Mouse (Mus musculus): ENCODE data around the gene Rbfox1. TPM values are rescaled to one million over a fixed set of nuclear protein-coding genes. Genes with fewer than 3 reads are reported as not detected.
A peak's percentile ranks its signal among the peaks of the same experiment; 100 is the strongest.

Gene Rbfox1
- total RNA-seq, 2 experiments from 2014 or later: 342 to 356 TPM

DNA sequence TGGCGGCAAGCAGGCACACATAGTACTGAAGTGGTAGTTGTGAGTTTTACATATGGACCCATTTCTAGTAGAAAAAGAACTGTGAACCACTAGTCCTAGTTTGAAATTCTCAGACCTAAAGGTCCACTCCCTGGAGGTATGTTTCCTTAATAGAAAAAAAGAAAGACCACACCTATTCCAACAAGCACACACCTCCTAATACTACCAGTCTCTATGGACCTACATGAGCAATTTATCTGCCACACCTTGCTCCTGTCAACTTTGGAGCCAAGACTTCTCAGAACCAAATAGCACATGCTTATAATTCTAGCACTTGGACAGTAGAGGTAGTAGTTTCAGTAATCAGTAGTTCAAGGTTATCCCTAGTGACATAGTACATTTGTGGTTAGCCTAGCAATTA is 700.0 kb downstream of the Rbfox1 start:
- DNase-seq (ENCODE audit: low spot score in 2 of 2): no peak

DNA sequence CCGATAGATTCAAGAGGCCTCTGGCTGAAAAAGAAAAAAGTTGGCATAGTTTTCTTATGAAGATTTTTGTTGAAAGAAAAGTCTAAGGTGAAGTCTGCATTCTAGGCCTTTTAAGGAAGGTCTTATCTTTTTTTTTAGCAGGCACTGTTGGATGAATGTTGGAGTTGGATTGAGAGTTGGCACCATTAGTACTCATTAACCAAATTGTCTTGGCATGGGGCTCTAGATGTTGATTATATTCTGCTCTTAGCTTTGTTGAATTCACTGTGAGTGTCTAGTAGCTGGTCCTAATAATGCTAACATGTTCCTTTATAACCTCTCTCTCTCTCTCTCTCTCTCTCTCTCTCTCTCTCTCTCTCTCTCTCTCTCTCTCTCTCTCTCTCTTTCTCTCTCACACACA is 731.4 kb downstream of the Rbfox1 start:
- peak in 1 of 2 experiments; percentile 48 for DNase-seq (ENCODE audit: low spot score in 2 of 2)

DNA sequence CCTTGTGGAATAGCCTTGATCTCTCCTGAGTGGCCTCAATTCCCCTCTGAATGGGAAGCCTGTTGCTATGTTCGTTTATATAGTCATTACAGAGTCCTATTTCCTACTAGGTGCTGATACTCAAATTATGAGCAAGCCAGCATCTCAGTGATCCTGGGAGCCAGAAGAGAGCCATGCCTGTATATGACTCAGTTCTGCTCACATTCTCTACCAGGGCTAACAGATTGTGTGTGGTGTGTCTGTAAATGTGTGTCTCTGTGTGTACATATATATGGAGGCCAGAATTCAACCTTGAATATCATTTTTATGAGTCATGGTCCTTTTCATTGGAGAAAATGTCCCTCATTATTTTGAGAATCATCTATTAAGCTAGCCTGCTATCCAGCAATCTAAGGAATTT is 755.2 kb downstream of the Rbfox1 start:
- no peak for DNase-seq (ENCODE audit: low spot score in 2 of 2)

DNA sequence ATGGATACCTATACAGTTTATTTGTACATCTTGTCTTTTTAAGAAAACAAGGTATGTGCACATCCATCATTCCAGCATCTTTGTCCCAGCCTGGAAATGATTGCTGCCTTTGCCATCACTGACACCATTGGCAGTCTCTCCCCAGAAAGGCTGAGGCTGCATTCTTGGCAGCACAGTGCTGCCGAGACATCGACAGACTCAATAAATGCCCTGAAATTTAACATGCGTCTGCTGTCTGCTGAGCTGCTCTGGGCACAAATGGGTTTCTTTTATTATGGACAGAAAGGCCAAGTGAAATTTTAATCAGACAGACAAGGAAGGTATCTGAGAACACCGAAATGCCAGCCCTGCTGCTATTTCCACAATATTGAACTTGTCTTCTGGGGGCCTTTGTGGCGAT is 761.8 kb downstream of the Rbfox1 start:
- DNase-seq (ENCODE audit: low spot score in 2 of 2): peak in 1 of 2 experiments; percentile 15

DNA sequence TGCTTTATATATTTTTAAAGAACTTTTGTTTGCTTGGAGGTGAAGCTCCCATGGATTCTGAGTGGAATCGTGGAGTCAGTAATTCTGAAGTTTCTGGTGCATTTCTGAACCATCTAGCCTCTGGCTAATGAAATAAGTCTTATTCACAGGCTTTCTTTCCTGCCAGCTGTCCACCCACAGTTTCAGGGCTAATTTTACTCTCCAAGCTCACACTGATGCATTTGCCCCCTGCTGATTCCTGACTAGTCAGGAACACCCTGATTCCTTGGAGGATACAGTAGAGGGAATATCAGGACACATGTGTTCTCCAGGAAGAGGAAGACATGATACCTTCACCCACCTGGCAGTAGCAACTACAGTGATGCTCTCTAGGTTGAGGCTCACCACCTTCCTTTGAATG is 763.6 kb downstream of the Rbfox1 start:
- peak in 1 of 2 experiments; percentile 21 for DNase-seq (ENCODE audit: low spot score in 2 of 2)

DNA sequence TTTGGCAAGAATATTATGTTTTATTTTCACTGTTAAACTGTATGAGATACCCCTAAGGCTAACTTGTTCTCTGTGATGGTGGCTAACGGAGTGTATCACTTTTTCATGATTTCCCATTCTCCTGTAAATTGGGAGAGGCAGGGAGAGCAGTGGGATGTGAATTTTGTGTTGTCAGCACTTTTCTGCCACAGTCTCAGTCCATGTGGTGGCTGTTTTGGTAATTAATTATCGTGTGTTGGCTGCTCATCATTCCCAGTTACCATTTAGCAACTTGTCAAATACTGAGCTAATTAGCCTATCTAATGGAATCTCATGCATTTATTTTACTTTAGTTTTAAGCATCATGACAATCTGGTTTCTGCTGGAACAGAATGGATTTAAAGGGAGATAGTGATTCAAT is 773.4 kb downstream of the Rbfox1 start:
- DNase-seq (ENCODE audit: low spot score in 2 of 2): peak in 1 of 2 experiments; percentile 23

DNA sequence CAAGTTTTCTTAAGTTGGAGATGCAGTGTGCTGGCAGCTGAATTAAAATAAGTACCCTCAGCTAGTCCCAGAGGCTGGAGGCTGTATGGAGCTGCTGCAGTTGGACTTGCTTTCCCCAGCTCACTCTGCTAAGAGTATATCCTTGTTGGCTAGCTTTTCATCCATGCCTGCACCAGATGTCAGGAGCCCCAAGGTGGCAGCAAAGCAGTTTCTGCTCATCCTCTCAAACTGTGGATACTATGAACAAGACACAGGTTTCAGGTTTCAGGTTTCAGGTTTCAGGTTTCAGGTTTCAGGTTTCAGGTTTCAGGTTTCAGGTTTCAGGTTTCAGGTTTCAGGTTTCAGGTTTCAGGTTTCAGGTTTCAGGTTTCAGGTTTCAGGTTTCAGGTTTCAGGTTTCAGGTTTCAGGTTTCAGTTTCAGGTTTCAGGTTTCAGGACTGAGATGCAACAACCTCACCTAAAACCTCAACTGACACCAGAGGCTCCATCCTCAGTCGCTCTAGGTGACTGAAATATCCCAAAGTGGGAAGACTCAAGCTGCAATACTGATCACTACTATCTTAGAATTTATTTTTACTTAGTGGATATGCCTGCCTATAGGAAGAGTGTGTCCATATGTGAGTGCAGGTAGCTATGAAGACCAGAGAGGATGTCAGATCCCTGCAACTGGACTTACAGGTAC is 801.1 kb downstream of the Rbfox1 start:
- DNase-seq (ENCODE audit: low spot score in 2 of 2): no peak

DNA sequence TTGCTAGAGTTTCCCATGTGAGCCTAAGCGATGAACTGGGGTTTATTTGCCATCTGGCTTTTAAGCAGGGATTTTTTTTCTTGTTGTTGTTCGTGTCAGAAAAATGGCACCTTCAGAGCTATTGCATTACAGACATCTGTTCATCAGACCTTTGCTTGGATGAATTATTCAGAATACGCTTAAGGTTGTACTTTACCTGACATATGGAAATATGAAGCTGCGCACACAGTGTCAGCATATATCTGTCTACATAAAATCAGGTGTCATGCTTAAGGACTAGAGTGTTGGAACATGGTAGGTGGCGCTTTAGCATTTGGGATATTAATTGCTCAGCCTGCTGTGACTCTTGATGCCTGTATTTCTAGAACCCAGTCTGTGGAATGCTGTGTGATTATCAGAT is 819.7 kb downstream of the Rbfox1 start:
- peak; percentile 21 to 40 for DNase-seq (ENCODE audit: low spot score in 2 of 2)

DNA sequence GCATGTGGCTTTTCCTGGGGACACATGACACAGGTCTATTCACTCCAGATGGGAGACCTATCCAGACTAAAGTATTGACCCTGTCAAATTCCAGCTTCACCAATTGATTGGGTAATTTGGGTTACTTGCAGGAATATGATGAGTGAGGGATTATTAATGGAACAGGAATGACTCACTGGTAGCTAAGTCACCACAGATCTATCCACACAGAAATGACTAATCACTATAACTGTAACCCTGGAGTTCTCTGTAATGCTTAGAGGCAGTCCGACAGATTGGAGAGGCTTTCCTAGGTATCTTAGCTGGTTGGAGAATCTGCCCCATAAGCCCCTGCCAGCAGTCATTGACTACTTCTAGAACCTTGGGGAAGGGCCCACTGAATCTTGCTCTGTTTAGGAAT is 827.2 kb downstream of the Rbfox1 start:
- DNase-seq (ENCODE audit: low spot score in 2 of 2): no peak

DNA sequence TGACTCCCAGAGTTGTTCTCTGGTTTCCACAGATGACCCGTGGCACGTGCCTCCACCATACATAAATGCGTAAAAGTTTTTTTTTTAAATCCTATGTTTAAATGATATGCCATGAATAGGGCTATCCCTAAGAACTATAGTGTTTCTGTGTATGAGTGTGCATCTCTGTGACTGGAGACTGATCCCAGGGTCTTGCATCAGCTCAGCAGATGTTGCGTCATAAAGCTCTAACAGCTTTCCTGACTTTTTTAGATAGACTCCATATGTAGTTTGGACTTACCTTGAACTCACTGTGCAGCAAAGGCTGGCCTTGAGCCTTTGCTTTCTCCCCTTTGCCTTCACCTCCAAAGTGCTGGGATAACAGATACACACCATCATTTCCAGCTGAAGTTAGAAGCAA is 830.1 kb downstream of the Rbfox1 start:
- DNase-seq (ENCODE audit: low spot score in 2 of 2): no peak

DNA sequence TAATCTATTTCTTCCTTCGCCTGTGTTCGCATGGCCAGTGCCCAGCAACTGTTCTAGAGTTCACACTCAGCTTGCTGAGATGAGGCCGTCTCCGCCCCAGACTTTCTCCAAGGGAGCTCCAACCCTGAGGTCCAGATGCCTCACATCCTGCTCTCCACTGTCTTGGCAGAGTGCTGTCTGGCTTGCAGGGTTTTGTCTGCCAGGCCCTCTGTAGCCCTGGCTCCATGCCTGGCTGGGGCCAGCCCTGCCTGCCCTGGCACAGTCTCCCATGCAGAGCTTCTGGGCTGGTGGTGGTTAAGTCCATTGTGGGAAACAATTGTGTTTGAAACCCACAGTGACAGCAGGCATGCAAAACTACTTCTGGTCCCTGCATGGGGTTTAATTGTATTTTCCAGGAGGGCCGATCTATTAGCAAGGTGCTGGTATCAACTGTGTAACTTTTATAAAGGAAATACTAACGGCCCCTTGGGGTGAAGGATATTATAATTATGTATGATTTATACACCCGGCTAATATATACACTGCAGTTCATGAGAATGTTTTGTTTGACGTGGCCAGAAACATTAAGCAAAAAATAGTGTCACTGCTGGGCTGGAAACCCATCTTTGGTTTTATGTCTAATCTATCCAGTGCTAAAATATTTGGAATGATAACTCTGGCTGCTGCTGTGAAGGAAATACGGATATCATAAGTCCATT is 831.2 kb downstream of the Rbfox1 start:
- DNase-seq (ENCODE audit: low spot score in 2 of 2): peak; percentile 48 to 67

DNA sequence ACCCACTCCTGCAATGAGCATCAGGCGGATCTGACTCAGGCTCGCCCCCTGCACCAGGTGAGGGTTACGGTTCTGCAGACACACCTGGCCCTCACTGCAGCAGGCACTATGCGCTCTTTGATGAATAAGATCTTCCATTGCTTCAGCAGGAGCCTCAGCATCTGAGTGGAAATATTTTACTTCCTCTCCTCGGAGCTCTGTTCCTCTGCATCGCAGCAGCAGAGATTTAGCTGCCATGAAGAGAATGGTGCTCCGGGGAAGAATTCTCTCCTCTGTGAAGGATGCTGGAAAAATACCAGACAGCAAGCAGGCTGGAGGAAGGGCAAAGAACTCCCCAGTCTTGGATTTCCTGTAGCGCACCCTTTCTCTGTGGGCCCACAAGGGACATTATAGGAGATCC is 833.9 kb downstream of the Rbfox1 start:
- DNase-seq (ENCODE audit: low spot score in 2 of 2): no peak

DNA sequence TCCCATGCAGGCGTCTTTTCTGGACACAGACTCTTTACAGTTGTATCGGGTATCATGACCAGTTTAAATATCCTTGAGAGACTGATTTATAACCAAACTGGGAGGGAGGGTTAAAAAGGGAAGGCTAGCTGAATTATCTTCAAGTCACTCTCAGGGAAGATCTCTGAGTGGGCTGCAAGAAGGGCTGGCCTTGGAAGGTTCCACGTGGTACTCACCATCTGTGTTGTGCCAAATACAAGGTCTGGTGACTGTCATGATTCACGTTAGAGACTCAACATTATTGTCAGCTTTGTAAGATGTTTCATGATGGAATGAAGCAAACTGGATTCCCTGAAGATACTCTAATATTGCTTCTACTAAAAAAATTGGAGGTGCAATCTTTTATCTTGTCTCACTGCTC is 847.5 kb downstream of the Rbfox1 start:
- DNase-seq (ENCODE audit: low spot score in 2 of 2): no peak

DNA sequence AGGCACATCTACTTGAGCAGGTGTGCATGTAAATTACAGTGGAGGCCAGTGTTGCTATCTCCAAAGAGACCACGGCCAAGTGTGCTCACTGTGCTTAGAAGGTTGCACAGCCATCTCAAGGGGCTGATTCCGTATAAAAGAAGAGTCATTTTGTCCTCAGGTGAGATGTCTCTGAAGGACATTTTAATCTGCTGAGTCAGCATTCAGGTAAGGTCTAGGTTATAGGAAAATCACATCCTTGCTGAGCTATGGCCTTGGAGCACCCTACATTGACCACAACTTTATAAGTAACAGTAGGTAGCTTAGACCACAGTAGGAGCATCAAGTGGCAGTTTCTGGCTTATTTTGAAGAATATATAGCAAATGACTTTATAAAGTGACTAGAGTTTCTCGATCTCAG is 848.3 kb downstream of the Rbfox1 start:
- no peak for DNase-seq (ENCODE audit: low spot score in 2 of 2)

DNA sequence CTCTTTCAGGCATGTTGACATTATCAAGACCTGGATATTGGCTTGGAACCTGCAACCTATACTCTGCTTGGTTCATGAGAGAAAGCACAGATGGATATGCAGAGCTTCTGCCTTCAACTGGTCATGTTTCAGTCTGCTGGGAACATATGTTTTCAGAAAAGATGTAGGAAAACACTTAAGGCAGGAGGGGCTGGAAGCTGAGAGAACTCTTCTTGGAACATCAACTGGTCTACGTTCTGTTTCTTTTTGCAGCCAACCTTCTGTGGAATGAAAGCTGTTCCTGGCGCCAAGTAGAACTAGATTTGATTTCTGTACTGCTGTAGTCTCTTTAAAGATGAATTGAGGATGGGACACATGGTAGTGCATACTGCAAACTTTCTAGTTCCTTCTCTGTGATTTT is 851.4 kb downstream of the Rbfox1 start:
- DNase-seq (ENCODE audit: low spot score in 2 of 2): peak in 1 of 2 experiments; percentile 70

DNA sequence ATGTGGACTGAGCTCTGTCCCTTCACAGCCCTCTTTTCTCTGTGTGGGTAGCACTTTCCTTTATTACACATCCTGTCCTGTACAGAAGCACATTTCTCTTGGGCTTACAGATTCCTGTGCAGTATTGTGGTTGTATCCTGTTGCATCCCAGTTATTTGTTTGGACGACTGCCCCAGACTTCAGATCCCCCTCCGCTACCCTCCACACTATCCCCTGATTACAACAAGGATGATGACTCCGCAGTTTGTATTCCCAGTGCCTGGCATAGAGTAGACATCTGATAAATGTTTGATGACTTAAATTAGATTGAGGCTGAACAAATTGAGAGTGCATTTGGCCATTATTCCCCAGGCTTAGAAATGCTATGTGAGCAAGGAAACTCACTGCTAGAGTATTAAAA is 851.8 kb downstream of the Rbfox1 start:
- no peak for DNase-seq (ENCODE audit: low spot score in 2 of 2)

DNA sequence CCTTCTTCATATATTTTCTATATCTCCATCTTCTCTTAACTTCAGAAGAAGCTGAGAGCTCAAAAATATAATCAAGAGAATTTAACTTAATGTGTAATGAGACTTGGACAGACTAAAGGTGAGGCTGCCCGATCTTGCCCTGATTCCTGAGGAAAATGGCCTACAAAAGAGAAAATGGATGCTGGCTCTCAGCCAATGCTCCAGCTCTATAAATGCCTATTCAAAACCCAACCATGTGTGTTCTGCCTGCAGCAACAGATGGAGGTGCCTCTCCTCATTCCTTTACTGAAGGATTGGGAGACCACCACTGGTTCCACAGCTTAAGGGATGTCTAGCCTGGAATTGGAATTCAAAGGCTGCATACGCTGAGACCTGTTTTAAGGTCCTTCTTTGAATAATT is 861.0 kb downstream of the Rbfox1 start:
- no peak for DNase-seq (ENCODE audit: low spot score in 2 of 2)

DNA sequence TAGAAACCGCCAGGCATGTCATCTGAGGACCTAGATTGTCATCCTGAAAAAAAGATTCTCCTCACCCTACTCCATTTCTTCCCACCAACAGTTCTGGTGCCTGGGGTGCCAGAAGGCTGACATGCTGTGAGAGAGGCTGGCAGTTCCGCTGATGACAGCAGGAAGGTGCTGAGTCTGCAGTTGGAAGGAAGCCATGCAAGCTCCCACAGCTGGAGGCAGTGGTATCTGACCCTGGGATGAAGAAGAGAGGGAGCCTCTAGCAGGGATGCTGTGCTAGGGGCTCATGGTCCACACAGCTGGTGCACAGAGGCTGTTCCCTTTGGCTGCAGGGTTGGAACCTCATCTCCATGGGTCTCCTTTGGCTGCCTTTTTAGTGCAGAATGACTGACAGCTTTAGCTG is 865.3 kb downstream of the Rbfox1 start:
- DNase-seq (ENCODE audit: low spot score in 2 of 2): peak; percentile 69 to 75

DNA sequence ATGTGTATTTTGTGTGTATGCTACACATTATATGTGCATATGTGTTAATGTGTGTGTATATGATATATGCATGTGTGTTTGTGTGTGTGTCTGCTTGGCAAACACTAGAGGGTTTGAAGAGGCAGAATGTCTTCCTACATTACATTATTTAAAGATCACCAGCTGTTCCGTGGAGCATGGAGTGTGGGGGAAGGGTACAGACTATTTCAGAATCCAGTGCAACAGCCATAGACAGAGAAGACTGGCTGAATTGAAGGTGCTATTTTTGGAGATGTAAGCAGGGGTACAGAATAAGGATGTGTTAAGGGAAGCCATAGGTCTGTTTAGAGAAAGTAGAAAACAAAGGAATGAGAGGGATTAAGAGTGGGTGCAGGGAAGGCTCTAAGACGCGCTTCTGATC is 869.7 kb downstream of the Rbfox1 start:
- peak in 1 of 2 experiments; percentile 49 for DNase-seq (ENCODE audit: low spot score in 2 of 2)

DNA sequence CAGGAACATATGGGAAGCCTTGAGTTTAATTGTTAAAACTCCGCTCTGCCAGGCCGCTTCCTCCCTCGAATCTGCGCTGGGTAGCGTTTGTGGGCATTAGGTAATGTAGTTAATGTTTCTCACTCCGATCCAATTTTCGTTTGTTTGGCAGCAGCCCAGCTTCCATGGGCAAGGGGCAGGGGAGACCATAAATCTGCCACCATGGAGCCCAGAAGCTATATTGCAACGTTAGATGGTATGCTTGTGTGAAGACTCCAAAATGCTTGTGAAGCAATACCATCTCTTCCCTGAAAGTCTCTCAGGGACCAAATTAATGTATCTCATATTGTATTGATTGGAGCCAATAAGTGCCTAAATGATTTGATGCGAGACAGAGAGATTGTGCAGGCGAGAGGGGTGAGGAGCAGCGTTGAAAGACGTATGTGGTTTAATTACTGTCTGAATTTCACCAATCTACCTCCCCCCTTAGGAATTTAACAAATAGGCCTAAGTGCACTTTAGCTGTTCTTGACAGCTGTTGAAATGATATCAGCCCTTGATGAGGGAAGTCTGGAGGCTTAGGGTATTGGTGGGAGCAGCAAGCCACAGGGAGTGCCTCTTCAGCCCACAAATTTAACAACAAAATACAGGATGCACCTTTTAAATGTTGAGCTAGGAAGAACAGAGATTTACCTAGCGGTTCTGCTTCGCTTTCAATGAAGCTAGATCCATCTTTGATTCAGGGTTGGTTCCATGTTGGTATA is 884.5 kb downstream of the Rbfox1 start:
- DNase-seq (ENCODE audit: low spot score in 2 of 2): no peak

DNA sequence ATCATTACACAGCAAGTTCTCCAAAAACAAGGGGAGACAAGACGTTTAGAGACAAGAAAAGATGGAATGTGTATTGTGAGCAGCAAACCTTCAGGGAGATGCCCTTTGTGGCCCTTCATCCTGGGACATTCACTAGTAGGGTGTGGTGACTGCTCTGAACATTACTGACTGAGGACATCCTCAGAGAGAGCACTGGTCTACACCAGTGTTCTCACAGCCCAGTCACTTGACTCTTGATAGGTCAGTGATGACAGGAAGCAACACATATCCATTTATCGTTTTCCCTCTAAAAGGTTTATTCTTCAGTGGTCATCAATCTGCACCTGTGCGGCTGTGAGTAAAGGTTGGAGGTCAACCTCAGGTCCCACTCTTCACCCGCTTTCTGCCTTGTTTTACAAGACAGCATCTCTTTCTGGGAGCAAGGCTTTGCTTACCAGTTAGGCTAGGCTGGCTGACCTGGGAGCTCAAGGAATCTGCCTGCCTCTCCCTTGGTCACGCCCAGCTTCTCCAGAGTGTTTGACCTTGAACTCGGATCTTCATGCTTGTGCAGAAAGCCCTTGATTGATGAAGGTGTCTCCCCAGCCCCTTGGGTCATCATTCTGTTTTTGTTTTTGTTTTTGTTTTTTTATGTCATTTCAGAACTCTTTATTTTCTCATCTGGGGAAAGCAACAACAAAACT is 892.5 kb downstream of the Rbfox1 start:
- no peak for DNase-seq (ENCODE audit: low spot score in 2 of 2)

DNA sequence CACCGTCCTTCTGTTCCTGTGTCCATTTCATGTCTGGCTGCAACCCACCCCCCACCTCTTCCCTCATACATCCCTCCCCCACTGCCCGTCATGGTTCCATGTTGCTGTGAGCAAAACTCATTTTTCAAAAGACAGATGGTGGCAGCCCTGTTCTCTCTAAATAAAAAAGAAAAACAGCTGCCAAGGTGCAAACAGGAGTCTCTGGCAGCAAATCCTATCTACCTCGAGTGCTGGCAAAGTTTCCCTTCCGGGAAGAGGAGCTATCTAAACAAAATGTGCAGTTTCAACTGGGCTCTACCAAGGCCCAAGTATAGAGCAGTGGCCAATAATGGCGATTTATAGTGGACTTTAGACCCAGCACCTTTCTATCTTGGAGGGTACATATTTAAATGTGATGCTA is 899.0 kb downstream of the Rbfox1 start:
- no peak for DNase-seq (ENCODE audit: low spot score in 2 of 2)
